Mouse (Mus musculus) CD4-positive, CD25-positive, alpha-beta regulatory T cell, adult 2 months (primary cell): ENCODE data around the gene Lrrc18.

Experiments used
- DNase-seq: peaks from one replicate; pipeline ENCODE4 v3.0.0-alpha.2; 2012; ENCODE audit warnings: low read depth, low spot score

The Lrrc18 gene

DNA sequence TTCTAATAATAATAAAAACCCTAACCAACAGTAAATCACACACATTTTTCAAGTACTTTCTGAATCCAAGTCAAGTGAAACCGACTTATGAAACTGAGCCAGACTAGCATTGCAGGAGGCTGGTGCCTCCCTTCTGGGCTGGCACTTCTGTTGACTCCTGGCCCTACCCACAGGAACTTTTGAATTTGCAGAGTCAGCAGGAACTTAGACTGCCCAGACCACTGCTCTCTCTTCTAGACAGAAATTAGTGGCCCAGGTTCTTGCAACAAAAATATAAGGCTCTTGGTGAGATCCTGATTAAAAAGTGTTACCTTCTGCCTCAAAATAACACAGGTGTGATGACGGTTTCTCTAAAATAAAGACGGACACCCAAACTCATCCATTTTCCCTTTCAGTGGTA is 54.0 kb downstream of the Lrrc18 start:
- DNase-seq: no peak

- no peak for DNase-seq
These were observed 62.3 kb downstream of the Lrrc18 start for GRCm38 (mm10) chr14:33053441-33053840.

- DNase-seq: no peak
These were observed 67.9 kb downstream of the Lrrc18 start for GRCm38 (mm10) chr14:33058881-33059660.

DNA sequence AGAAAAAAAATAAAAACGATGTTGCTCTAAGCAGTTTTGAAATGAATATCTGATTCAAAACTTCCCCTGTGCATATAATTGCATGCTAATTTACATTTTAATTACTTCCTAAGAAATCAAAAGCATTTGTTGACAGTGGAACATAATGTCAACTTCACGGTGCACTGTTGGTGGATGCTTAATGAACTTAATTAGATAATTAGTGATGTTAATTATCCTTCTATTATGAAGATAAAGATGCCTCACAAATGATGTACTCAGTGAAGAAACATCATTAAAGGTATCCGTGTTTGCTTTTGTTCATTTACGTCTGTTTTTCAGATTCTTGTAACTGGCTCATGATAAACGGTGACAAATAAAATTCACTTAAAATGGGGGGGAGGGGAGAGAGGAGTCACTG is 71.8 kb downstream of the Lrrc18 start:
- DNase-seq: no peak
